Mouse (Mus musculus) right cerebral cortex, adult 2 months (tissue): Measurements from ENCODE around the gene Npffr2.
"Not testable (repeated sequence)": the region's sequence is repeated elsewhere in the genome, so short reads cannot be mapped to it uniquely, and the experiment has no call there.

ENCODE experiments used
- DNase-seq, 2 experiments: peaks; one replicate each; pipeline ENCODE4 v3.0.0; 2021 to 2022; ENCODE audit warnings: low spot score in 2 of 2

Npffr2 gene

DNA sequence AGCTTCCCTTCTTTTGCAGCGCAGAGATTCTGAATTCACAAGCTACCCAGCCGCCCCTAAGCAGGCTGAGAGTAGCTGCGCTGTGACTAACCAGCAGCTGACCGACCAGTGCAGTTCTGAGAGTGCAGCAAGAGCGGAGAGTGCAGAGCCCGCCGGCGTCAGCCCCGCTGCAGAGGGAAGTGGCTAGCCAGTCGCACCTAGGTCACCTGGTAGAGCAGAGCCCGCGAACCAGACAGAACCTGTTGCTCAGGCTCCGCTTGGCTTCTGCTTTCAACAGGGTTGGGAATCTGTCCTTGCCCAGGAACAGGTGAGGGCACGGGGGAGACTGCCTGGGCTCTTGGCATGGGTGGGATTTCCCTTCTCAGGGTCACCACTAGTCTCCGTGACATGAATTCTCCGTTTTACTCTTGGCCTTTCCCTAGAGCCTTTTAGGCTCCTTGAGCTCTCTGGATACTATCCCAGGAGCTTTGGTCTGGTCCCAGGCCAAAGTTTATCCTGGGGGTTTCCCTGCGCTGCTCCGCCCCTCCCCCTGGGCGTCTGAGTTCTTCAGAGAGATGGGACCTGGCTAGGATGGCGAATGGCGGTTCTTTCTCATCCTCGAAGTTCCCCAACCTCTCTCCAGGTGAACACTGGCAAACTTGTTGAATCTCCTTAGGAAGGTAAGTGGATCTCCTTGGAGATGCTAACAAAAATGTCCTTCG, at the start of gene Npffr2:
TSS of gene Npffr2 (plus strand) at position 552 of the 701 bp plus-strand sequence.
- peak in 1 of 2 experiments; percentile 13 for DNase-seq

DNA sequence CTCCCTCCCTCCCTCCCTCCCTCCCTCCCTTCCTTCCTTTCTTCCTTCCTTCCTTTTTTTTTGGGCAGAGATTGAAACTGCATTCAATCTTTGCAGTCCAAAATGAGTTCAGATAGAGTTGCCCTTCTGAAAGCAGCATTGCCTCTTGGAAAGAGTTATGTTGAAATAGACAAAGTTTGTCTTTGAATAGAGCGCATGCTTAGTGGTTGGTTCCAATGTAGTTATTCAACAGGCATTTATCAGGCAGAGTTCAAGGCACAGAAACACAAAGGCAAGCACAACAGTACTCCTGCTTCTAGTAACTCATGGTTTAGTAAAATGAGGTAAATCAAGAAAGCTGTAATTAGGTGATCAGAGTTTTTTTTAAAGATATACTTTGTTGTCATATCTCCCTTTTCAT, 34.7 kb upstream of the Npffr2 start:
- no peak for DNase-seq

DNA sequence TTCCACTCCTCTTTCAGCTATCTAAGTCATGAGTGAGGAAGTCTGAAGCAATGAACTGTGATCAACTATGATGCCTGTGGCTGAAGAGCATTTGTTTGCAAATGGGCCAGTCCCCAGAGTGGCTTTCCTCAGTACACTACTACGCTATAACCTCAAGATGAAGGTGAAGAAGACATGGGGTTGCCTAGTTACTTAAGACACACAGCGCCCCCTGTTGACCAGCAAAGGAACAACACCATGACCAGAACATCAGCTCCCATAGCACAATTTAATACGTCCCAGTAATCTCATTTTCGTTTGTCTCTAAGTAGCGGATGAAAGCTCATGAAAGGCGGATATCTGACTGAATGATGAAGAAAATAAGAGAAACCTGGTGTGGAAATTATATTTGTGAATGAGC, 27.0 kb upstream of the Npffr2 start:
- no peak for DNase-seq

DNA sequence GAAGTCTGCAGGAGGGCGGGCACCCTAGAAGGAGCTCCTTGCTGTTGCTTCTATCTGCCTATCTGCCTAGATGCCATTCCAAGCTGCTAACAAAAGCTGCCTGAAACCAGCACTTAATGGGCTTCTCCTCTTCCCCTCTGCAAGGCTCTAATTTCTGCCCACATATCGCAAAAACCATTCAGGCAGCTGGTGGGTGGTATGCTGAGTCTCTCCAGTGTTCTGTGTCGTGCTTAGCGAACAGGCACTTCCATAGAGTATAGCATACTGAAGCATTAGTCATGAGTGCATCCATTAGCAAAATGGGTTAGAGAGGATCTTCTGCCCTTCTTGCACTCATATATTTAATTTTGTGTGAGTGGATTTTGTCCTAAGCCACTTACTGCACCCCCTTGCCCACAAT, 8.6 kb upstream of the Npffr2 start:
- DNase-seq, result peak; percentile 14 to 36

DNA sequence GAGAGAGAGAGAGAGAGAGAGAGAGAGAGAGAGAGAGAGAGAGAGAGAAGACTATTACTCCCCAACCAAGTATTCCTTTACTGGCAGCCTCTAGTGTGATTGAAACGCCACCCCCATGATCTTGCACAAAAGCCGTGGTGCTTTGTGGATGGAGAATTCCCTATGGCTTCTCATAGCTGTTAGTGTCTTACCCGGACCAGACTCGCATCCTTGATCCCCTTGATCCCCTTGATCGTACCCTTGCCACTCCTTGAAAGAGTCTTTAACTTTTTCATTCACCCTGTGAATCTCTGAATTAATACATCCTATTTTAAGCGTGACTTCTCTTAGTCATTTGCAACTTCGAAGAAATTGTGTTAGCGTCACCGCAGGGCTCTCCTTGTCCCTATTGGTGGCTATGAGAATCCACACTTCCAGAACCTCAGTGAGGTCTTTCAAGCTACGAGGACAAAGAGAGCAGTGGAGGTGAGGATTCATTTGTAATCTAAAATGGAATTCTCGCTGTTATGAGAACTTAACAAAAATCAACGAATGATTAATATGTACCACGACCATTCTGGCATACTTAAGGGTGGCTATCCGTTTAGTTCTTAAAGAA, 949 bp upstream of the Npffr2 start:
- peak in 1 of 2 experiments; percentile 3 for DNase-seq

DNA sequence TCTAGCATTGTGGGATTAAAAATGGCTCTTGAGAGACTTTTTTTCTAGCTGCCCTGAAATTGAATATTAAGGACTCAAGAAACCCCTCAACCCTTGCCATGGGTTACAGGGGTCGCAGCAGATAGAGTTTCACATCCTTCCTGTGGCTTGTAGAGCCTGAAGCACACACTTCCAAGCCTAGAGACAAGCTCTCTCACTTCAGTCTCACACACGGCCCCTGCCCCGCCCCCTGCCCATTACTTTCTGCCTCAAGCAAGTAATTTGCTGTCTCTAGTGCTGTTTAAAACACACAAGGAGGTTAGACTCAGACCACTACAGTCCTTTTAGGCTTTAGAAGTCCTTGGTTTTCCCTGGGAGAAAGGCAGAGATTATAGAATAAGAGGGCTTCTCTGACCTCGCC, 1.7 kb downstream of the Npffr2 start:
- DNase-seq, result no peak

DNA sequence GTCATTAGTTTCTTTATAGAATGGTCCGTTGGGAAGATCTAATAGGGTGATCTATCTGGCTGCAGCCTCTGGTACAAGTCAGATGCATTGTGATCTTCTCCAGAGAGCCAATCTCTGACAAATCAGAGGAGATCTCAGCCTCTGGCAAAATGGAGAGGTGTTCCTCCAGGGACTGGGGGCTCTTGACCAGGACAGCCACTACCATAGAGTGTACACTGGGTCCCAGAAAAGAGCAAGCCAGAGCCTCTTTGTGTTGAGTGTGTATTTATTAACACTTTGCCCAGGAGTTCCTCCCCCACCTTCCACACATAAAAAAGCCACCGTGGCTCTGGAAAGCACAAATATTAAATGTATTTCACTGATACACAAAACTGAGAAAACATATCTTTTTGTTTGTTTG, 2.2 kb downstream of the Npffr2 start:
- no peak for DNase-seq

DNA sequence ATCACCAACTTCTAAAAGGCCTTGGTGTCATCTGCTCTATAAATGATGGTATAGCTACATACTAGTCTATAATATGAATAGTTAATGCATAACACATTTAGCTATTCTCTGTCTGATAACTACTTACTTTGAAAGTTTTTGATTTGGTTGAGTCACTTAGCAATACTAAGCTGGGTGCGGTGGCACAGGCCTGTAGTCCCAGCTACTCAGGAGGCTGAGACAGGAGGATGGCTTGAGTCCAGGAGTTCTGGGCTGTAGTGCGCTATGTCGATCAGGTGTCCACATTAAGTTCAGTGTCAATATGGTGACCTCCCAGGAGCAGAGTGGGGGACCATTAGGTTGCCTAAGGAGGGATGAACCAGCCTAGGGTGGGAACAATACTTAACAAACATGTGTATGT, 8.8 kb downstream of the Npffr2 start:
- DNase-seq, result no peak

DNA sequence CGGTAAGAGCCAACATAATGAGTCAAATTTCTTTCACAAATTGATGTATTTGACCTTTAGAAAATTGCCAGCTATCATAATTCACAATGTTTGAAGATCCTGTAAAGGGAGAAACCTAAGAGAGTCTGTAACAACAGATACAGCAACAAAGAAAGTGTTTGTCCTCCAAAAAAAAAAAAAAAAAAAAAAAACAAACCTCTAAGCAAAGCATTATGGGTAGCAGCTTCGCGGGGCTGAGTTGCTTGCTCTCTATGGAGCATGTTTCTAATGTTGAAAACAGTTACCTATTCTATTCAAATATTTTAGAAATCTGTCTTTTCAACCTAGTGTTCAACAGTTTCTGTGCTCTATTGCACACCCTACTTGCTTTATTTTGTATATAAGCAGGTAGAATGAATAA, 15.2 kb downstream of the Npffr2 start:
- no peak for DNase-seq

DNA sequence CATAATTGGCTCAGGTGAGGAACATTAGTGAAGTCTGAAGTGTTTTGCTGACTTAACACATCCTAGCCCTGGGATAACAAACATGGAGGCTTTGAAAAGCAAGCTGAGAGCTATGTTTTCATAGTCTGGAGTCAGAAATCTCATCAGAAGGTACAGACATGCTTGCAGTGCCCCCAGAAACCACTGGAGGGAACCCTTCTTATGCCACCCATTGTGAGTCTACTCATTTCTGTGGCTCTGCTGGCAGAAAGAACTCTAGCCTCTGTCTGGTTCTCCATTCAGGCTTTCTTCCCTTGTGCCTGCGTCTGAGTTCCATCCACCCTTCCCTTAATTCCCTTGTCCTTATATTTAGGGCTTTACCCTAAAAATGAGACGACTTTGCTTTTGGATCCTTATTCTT, 16.2 kb downstream of the Npffr2 start:
- DNase-seq, result peak; percentile 88 to 91

DNA sequence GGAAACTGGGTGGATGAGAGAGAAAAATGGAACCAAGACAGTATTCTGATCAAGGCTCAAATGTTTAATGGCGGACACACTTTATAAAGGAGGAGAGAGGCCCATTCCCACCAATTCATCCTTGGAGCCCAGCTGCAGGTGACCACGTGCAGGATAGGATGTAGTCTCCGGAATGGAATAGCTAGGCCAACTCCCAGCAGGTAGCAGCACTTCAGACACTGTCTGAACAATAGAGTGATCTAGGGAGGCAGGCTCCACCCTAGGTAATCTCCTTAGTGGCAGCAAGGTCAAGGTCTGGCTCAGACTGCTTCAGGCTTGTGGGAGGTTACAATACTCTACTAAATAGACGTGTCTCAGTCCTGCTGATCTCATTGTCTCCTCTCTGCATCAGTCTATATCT, 31.9 kb downstream of the Npffr2 start:
- not testable (repeated sequence) for DNase-seq

DNA sequence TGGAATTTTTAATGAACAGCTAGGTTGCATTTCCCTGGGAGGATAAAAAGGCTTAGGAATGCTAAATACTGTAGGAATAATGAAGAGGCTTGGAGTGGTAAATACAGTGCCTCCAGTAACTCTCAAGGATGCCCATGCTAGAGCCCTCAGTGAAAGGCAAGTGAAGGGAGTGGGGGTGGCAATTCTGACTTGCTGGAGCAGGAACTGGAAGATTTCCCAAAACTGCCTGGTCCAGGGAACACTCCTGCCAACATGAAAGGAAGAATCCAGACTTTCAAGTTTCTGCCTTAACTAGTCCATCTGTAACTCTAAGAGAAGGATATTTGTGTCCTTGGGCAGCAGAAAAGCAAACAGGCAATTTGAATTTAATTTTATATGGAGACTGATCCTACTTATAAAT, 34.2 kb downstream of the Npffr2 start:
- peak in 1 of 2 experiments; percentile 21 for DNase-seq

DNA sequence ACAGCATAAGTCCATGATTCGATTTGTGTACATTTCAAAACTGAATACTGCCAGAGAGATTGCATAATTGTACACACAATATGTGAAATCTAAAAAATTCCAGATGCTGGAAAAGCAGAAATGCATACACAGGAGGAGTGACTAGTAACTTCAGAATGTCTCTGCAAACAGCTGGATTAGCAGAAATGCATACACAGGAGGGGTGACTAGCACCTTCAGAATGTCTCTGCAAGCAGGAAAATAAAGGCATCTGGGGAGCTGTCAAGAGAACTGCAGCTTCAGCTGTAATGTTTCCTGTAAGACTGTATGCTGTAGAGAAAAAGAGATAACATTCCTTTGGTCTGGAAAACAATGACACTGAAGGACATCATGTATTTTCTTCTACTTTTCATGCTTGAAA, 51.4 kb downstream of the Npffr2 start:
- no peak for DNase-seq

DNA sequence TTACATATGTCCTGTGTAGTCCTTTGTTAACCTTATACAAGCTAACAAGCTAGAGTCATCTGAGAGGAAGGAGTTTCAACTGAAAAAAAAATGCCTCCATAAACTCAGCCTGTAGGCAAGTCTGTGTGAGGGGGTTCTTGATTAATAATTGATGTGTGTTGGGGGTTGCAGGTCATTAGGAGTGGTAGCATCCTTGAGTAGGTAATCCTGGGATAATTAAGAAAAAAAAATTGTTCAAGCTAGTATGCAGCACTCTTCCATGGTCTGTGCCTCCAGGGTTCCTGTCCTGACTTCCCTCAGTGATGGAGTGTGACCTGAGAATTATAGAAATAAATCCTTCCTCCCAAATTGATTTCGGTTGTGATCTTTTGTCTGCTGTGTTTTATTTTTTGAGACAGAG, 52.0 kb downstream of the Npffr2 start:
- DNase-seq, result no peak

DNA sequence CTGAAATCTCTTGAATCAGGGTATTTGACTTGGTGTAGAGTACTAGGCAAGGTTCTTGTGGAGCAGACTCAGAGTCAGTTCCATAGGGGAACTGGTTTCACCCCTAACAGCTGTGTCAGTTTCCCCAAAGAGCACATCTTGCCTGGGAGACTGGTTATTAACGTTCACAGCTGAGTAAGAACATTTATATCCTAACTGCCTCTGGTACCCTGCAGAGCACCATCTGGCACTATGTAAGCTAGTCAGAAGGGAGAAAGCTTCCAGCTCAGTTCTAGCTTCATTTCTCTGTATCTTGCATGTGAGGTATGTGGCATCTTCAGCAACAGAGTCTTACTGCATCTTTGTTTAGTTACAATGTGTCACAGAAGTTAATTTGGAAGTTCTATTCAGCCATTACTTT, 53.9 kb downstream of the Npffr2 start:
- peak; percentile 11 to 22 for DNase-seq

DNA sequence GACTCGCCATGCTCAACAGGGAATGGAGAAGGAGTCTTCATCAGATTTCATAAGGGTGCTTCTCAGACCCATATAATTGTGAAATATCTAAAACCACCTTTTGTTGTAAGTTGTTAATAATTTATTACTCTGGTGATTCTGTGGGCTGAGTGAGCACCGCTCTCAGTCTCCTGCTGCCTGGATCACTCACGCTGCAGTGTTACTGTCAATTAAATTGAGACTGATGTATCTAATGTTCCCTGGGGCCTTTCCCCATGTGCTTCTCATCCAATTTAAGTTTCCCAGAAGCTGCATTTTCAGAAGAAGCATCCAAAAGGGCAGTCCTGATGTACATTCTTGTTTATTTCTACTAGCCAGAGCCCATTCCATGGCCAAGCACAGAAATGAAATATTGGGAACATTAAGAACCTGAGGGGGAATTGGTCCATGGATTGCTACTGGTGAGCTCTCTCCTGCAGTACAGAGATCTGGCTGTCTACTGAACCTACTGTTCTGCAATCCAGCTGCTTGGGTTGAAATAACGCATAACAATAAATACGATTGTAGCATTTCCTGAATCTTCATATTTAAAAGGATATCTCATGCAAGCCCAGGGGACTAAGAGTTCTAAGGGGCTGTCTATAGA, 54.6 kb downstream of the Npffr2 start:
- DNase-seq, result no peak

DNA sequence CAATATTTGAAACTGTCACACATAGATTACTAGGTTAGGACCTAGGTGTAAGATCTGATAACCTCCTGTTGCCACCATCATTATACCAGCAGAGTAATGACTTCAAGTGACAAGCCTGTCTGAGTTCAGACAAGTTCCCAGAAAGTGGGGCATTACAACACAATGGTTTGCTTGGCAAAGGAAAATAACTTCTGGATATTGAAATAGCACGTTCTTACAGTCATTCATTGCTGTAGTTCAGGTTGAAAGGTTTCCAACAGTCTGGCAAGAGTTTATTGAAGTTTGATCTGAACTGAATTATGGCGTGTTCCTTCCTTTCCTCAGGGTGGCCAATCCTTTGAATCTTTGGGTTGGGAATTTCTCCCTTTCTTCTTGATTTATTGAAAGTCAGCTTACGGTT, 57.8 kb downstream of the Npffr2 start:
- DNase-seq, result no peak

DNA sequence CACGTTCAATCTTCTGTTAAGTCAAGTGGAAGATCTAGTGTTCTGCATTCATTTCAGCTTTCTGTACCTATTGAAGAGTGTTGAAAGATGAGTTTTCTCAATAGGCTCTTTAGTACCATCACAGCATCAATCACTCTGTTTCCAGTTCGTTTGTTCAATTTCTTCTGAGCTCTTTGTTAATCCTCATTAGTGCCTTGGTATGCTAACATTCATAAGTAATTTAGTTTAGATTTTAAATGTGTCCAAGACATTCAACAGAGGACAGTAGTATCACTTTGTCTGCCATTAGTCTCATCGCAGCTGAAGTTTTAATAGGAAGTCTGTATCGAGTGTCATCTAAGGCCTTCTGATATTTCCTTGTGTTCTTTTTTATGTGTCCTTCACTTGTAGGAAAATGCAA, 65.1 kb downstream of the Npffr2 start:
- no peak for DNase-seq

DNA sequence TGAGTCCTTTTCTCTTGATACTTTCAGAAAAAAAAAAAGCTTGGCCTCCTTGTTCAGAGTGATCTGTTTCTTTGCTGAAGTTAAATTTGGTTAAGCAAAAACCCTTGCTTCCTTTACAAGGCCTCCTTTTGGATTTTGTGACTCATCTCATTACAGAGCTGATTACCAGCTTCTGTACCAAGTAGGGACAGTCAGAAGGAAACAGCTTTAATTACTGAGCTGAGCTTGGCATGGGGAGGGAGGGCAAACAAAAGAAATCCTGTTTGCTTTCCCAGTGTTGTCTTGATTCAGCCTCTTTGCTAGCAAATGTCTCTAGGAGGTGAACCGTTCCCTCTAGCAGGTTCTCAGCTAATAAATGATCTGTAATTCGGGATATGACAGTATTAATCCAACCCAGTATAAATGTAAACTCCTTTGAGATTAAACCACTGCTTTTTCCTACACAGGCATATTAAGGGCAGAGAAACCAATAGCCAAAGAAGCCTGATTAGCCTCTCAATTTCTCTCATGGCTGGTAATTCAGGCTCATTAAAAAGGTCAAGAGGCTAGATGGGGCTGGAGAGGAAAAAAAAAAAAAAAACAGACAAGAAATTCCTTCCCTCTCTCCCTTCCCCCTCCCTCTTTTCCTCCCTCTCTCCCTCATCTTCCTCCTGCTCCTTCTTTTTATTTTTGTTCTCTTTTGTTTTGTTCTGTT, 84.2 kb downstream of the Npffr2 start:
- DNase-seq, result peak in 1 of 2 experiments; percentile 7

DNA sequence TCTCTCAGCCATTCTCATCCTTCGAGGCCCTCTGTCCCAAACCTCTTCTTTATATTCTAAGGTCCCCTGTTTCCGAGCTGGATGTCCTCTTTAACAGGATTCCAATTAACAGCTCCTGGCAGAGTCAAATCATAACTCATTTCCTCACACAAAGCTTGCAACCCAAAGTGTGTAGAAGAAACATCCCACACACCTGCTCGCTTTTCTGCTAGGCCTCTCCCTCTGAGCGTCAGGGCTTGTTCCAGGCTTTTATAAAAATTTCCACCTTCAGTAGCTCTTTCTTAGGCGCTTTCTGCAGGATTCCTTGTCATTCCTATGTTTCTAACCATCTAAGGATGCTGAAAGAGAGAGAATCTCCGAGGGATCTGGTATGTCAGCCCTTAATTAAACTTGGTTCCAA, 85.0 kb downstream of the Npffr2 start:
- DNase-seq, result peak in 1 of 2 experiments; percentile 5

DNA sequence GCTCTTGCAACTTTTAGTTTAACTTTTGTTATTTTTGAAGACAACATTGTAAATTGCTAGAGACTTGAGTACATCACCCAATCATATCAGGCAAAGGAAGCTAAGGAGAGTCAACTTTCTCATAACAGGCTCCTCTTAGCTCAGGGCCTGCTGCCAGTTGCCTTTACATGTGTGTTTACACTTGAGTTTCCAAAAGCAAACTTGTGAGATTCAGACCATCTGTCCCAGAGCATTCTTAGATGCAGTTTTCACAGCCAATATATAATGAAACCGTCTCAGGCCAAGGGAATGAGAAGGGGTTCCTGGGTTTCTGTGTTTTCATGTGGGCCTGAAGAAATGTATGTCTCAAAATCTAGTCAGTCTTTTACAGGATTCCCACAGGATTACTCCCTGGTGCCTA, 104.4 kb downstream of the Npffr2 start:
- peak; percentile 21 to 25 for DNase-seq
